Mouse (Mus musculus) forebrain, embryonic 14.5 days (tissue): Measurements from ENCODE around the gene Arl16. TPM values are rescaled to one million over a fixed set of nuclear protein-coding genes. Genes with fewer than 3 reads are reported as not detected.

Experiments used
- ATAC-seq: fragments of 200-750 bp; cut with Nextera tagmentation; 2 replicates; pipeline ENCODE4 v1.8.0; 2017; ENCODE audit warnings: mild to moderate bottlenecking, moderate library complexity
- DNase-seq: peaks from one replicate; pipeline ENCODE4 v3.0.0-alpha.2; 2015; ENCODE audit warnings: low spot score
- H3K27ac ChIP-seq: fragments of 300-500 bp; sonication (generic); 2 replicates; pipeline ENCODE4 v1.5.1; 2014; ENCODE audit warnings: low read depth, mild to moderate bottlenecking, control low read depth, low read length, moderate library complexity
- H3K27me3 ChIP-seq: fragments of 300-500 bp; sonication (generic); replicated peaks from 2 replicates; pipeline ENCODE4 v1.6.1; 2014; ENCODE audit warnings: low read length, control low read depth, mixed read lengths; ENCODE audit not compliant: control insufficient read depth, insufficient read depth
- H3K36me3 ChIP-seq: fragments of 300-500 bp; sonication (generic); 2 replicates; pipeline ENCODE4 v1.6.1; 2014; ENCODE audit warnings: low read length, control low read depth; ENCODE audit not compliant: control insufficient read depth, insufficient read depth
- H3K4me1 ChIP-seq: fragments of 300-500 bp; sonication (generic); 2 replicates; pipeline ENCODE4 v1.6.1; 2014; ENCODE audit warnings: antibody characterized with exemption, low read length, control low read depth; ENCODE audit not compliant: control insufficient read depth, insufficient read depth
- H3K4me2 ChIP-seq: fragments of 300-500 bp; sonication (generic); 2 replicates; pipeline ENCODE4 v1.6.1; 2014; ENCODE audit warnings: mild to moderate bottlenecking, control low read depth, low read length
- H3K4me3 ChIP-seq: fragments of 300-500 bp; sonication (generic); 2 replicates; pipeline ENCODE4 v1.5.1; 2014; ENCODE audit warnings: low read depth, low read length, control low read depth
- H3K9ac ChIP-seq: fragments of 300-500 bp; sonication (generic); 2 replicates; pipeline ENCODE4 v1.6.1; 2014; ENCODE audit warnings: mild to moderate bottlenecking, low read length, control low read depth, moderate library complexity
- H3K9me3 ChIP-seq: fragments of 300-500 bp; sonication (generic); replicated peaks from 2 replicates; pipeline ENCODE4 v1.6.1; 2016; ENCODE audit warnings: low read length, control low read depth, mixed read lengths; ENCODE audit not compliant: control insufficient read depth
- WGBS: fragments of 180-500 bp; shearing (Covaris S2); extraction: QIAGEN DNeasy Blood & Tissue Kit; methylation state at CpG from one replicate; pipeline ENCODE4 v1.1.7; 2014; 5-methylcytosine and 5-hydroxymethylcytosine counted together
- polyA plus RNA-seq: library from polyadenylated mRNA; unstranded; fragments of >200 nt; fragmentation: Nextera tagmentation; extraction: Ambion mirVana; gene quantifications from 2 replicates; pipeline ENCODE4 v1.2.1, GENCODE M21; 2014

The Arl16 gene
- polyA plus RNA-seq, 1 experiment from 2014 or later = 37.4 TPM

- ATAC-seq (no peak), DNase-seq (no peak)
- Histone ChIP-seq H3K36me3 (no peaks in the 10 kb centered on the region), H3K4me1 (no peaks in the 10 kb centered on the region), H3K27me3 (no peaks in the 10 kb centered on the region), H3K27ac (no peak overlapping the region), H3K4me2 (no peak overlapping the region), H3K4me3 (no peak overlapping the region), H3K9ac (no peak overlapping the region), H3K9me3 (no peaks in the 10 kb centered on the region)
- WGBS = 70% methylated on average over 3 of the region's 3 CpGs
Observed at GRCm38 (mm10) chr11:120445475-120445874, 21.9 kb downstream of the Arl16 start.

- no peak for DNase-seq
- Histone ChIP-seq H3K4me2 (no peak overlapping the region), H3K36me3 (no peaks in the 10 kb centered on the region), H3K4me3 (no peak overlapping the region), H3K27ac (no peak overlapping the region), H3K4me1 (no peaks in the 10 kb centered on the region), H3K9me3 (no peaks in the 10 kb centered on the region), H3K27me3 (no peaks in the 10 kb centered on the region), H3K9ac (no peak overlapping the region)
- no peak for ATAC-seq
- WGBS = 84% methylated on average over 6 of the region's 6 CpGs
Observed at GRCm38 (mm10) chr11:120444106-120444505, 23.3 kb downstream of the Arl16 start.

GRCm38 (mm10) chr11:120442765-120443280 is 24.6 kb downstream of the Arl16 start:
- WGBS = 77% methylated on average over 3 of the region's 3 CpGs
- Histone ChIP-seq H3K4me2 (no peak overlapping the region), H3K36me3 (no peaks in the 10 kb centered on the region), H3K4me1 (no peaks in the 10 kb centered on the region), H3K9ac (no peak overlapping the region), H3K4me3 (no peak overlapping the region), H3K9me3 (no peaks in the 10 kb centered on the region), H3K27ac (no peak overlapping the region), H3K27me3 (no peaks in the 10 kb centered on the region)
- ATAC-seq (no peak), DNase-seq (no peak)

GRCm38 (mm10) chr11:120442344-120442743 is 25.1 kb downstream of the Arl16 start, which contains the start of gene Tspan10:
TSS of gene Tspan10 (plus strand) at chr11:120442644.
- H3K27ac ChIP-seq = no peak within 1 kb of the TSS
- H3K36me3 ChIP-seq = no peaks in the 10 kb centered on the region
- ATAC-seq (no peak), DNase-seq (no peak)
- H3K27me3 ChIP-seq = no peaks in the 10 kb centered on the region
- H3K9me3 ChIP-seq = no peaks in the 10 kb centered on the region
- no peak within 1 kb of the TSS for H3K9ac ChIP-seq
- 86% methylated on average over 3 of the region's 3 CpGs for WGBS
- no peaks in the 10 kb centered on the region for H3K4me1 ChIP-seq
- H3K4me3 ChIP-seq = no peak within 1 kb of the TSS
- H3K4me2 ChIP-seq = no peak within 1 kb of the TSS

GRCm38 (mm10) chr11:120437857-120438385 is 29.5 kb downstream of the Arl16 start:
- 28% methylated on average over 12 of the region's 12 CpGs for WGBS
- H3K4me3 ChIP-seq = peak overlapping the region; percentile 90
- H3K36me3 ChIP-seq = peaks cover 20% of the 10 kb centered on the region
- H3K4me2 ChIP-seq = peak overlapping the region; percentile 87
- no peaks in the 10 kb centered on the region for H3K9me3 ChIP-seq
- peak overlapping the region; percentile 97; the same call in 1 of the 2 replicates for H3K9ac ChIP-seq
- peaks cover 11% of the 10 kb centered on the region for H3K4me1 ChIP-seq
- ATAC-seq (no peak), DNase-seq (peak; percentile 23)
- H3K27me3 ChIP-seq = no peaks in the 10 kb centered on the region
- H3K27ac ChIP-seq = 0 out of 2 replicates have a peak overlapping the region, but pooled peaks have one; percentile 58

- ATAC-seq = peak; percentile 92
- under 1% methylated on average over 76 of the region's 77 CpGs for WGBS
Observed at GRCm38 (mm10) chr11:120437152-120437856, 30.1 kb downstream of the Arl16 start, which contains the start of gene Nploc4. TSS of gene Nploc4 (minus strand) at chr11:120437708.

GRCm38 (mm10) chr11:120426727-120427126 is 40.7 kb downstream of the Arl16 start:
- WGBS = 88% methylated on average over 3 of the region's 3 CpGs

More at GRCm38 (mm10) chr11:120437152-120437856, 30.1 kb downstream of the Arl16 start, which contains the start of gene Nploc4:
- DNase-seq = peak; percentile 88
- Histone ChIP-seq H3K9me3 (no peaks in the 10 kb centered on the region), H3K27ac (peak within 1 kb of the TSS; percentile 58; the same call in 1 of the 2 replicates), H3K4me3 (peak within 1 kb of the TSS; percentile 90), H3K36me3 (peaks cover 26% of the 10 kb centered on the region), H3K9ac (peak within 1 kb of the TSS; percentile 97), H3K4me1 (peaks cover 11% of the 10 kb centered on the region), H3K4me2 (peak within 1 kb of the TSS; percentile 87), H3K27me3 (no peaks in the 10 kb centered on the region)

GRCm38 (mm10) chr11:120423569-120424295 is 43.7 kb downstream of the Arl16 start:
- Histone ChIP-seq H3K4me1 (no peaks in the 10 kb centered on the region), H3K4me3 (no peak overlapping the region), H3K9ac (no peak overlapping the region), H3K36me3 (peaks cover 82% of the 10 kb centered on the region), H3K4me2 (no peak overlapping the region), H3K27me3 (no peaks in the 10 kb centered on the region), H3K9me3 (no peaks in the 10 kb centered on the region), H3K27ac (no peak overlapping the region)
- ATAC-seq (no peak), DNase-seq (peak; percentile 83)
- WGBS = 76% methylated on average over 9 of the region's 9 CpGs

More at GRCm38 (mm10) chr11:120426727-120427126, 40.7 kb downstream of the Arl16 start:
- H3K4me1 ChIP-seq = no peaks in the 10 kb centered on the region
- no peak overlapping the region for H3K4me3 ChIP-seq
- DNase-seq (no peak), ATAC-seq (no peak)
- H3K9me3 ChIP-seq = no peaks in the 10 kb centered on the region
- no peaks in the 10 kb centered on the region for H3K27me3 ChIP-seq
- no peak overlapping the region for H3K27ac ChIP-seq
- peaks cover 77% of the 10 kb centered on the region for H3K36me3 ChIP-seq
- H3K9ac ChIP-seq = no peak overlapping the region
- no peak overlapping the region for H3K4me2 ChIP-seq
